Mouse (Mus musculus) ES-Bruce4 (cell line): Measurements from ENCODE around the gene Fabp3.

ENCODE experiments used
- CTCF ChIP-seq: IDR thresholded peaks from one replicate; pipeline ENCODE4 v1.8.1; 2011; ENCODE audit warnings: low read depth, low read length
- POLR2A ChIP-seq: IDR thresholded peaks from one replicate; pipeline ENCODE4 v1.8.1; 2011; ENCODE audit warnings: low read length; ENCODE audit not compliant: insufficient read depth

GRCm38 (mm10) chr4:130313552-130313951 is 5.2 kb downstream of the Fabp3 start:
- TF ChIP-seq CTCF (no peak), POLR2A (no peak)
